Mouse (Mus musculus) spleen, adult 2 months (tissue): ENCODE data around the gene Eif4e1b.

Experiments
- CTCF ChIP-seq: fragments of 200-500 bp; IDR thresholded peaks from 2 replicates; pipeline ENCODE4 v1.5.1; 2011; ENCODE audit warnings: mild to moderate bottlenecking, inconsistent platforms; ENCODE audit not compliant: insufficient read depth, insufficient read length, insufficient replicate concordance; ENCODE audit errors: extremely low read depth
- POLR2A ChIP-seq: fragments of 200-500 bp; IDR thresholded peaks from 2 replicates; pipeline ENCODE4 v1.6.1; 2011; ENCODE audit warnings: low read depth, low read length, inconsistent platforms

- TF ChIP-seq POLR2A (no peak), CTCF (no peak)
Observed at GRCm38 (mm10) chr13:54767012-54767411, 16.8 kb upstream of the Eif4e1b start.
